Mouse (Mus musculus): ENCODE measurements around the gene 6030458C11Rik.

DNA sequence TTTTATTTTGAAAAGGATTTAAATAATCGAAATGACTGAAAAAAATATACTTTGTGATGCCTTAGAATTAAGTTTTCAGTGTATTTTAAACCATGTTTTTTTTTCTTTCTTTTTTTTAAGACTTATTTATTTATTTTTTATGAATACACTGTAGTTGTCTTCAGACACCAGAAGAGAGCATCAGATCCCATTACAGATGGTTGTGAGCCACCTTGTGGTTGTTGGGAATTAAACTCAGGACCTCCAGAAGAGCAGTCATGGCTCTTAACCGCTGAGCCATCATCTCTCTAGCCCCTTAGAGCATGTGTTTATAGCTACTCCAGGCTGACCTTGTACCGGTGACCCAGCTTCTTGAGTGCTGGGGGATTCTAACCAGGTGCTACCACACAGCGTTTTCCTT, 24.9 kb upstream of the 6030458C11Rik start:
- no peak for TF ChIP-seq POLR2A (IDR thresholded peaks at IDR 0.05; ENCODE audit: low read depth, low read length)
- no peak for TF ChIP-seq CTCF (IDR thresholded peaks at IDR 0.05; ENCODE audit: extremely low read depth, insufficient read length, insufficient replicate concordance, low read depth, low read length)

All from small intestine, adult 2 months (tissue).